Comparison of ENCODE assay signal across 7 mouse cellular contexts in genomic region chr8:11477811-11478761, GRCm38 (mm10). TPM values are rescaled to one million over a fixed set of nuclear protein-coding genes. Genes with fewer than 3 reads are reported as not detected.
DNase-seq lines count a peak whose midpoint lies in the region; ATAC-seq and TF ChIP-seq lines count a peak whose summit lies in the region.

TSS of gene Rab20 (minus strand) at chr8:11478710.

- no peak for TF ChIP-seq POLR2A in ES-Bruce4 (IDR thresholded peaks at IDR 0.05; ENCODE audit: insufficient read depth, low read length)

- H3K4me1 ChIP-seq in ES-Bruce4 (ENCODE audit: control insufficient read depth, insufficient read depth, low read length), result peaks cover 2% of the 10 kb centered on the region
- H3K4me1 ChIP-seq in forebrain, embryonic 14.5 days (ENCODE audit: control insufficient read depth, insufficient read depth, low read length), result peaks cover 9% of the 10 kb centered on the region; the same call in 1 of the 2 replicates

- H3K36me3 ChIP-seq in ES-Bruce4 (ENCODE audit: control insufficient read depth, insufficient read depth, low read length, poor library complexity, severe bottlenecking), result no peaks in the 10 kb centered on the region
- H3K36me3 ChIP-seq in forebrain, embryonic 14.5 days (ENCODE audit: control insufficient read depth, insufficient read depth, low read length), result no peaks in the 10 kb centered on the region
- no peaks in the 10 kb centered on the region for H3K36me3 ChIP-seq in splenic B cell, adult 2 months (ENCODE audit: control insufficient read depth, insufficient read depth, low read length, poor library complexity, severe bottlenecking)

- peak within 1 kb of the TSS; percentile 97 for H3K4me2 ChIP-seq in forebrain, embryonic 14.5 days (ENCODE audit: low read length)

- peak; percentile 66 for DNase-seq in adipocyte (ENCODE audit: low spot score)
- DNase-seq in forebrain, embryonic 14.5 days (ENCODE audit: low spot score), result peak; percentile 56
- peak; percentile 83 for DNase-seq in heart, postnatal 4 days
- peak; percentile 34 to 68 for DNase-seq in layer of hippocampus, postnatal 10 days (ENCODE audit: low spot score in 2 of 2)
- DNase-seq in splenic B cell, adult 2 months (ENCODE audit: low read depth, low spot score), result peak; percentile 63

- no peak for TF ChIP-seq CTCF in ES-Bruce4 (IDR thresholded peaks at IDR 0.05; ENCODE audit: low read depth, low read length)

- no peaks in the 10 kb centered on the region for H3K9me3 ChIP-seq in ES-Bruce4 (replicated peaks; ENCODE audit: control insufficient read depth, insufficient read depth, low read length, poor library complexity, severe bottlenecking)
- no peaks in the 10 kb centered on the region for H3K9me3 ChIP-seq in forebrain, embryonic 14.5 days (replicated peaks; ENCODE audit: control insufficient read depth, low read length)

- peak within 1 kb of the TSS; percentile 62 for H3K4me3 ChIP-seq in ES-Bruce4 (ENCODE audit: low read depth, low read length)
- H3K4me3 ChIP-seq in forebrain, embryonic 14.5 days (ENCODE audit: low read depth, low read length), result peak within 1 kb of the TSS; percentile 44

- H3K27ac ChIP-seq in ES-Bruce4 (ENCODE audit: insufficient read depth, low read length), result no peak within 1 kb of the TSS
- no peak within 1 kb of the TSS for H3K27ac ChIP-seq in forebrain, embryonic 14.5 days (ENCODE audit: low read depth, low read length)

- under 1% methylated on average over 61 of the region's 69 CpGs for WGBS in forebrain, embryonic 14.5 days

- TF ChIP-seq EP300 in ES-Bruce4 (IDR thresholded peaks at IDR 0.05; ENCODE audit: insufficient read depth, low read depth, low read length), result no peak

- peak; percentile 87 for ATAC-seq in forebrain, embryonic 14.5 days
- 0 out of 2 replicates have a peak, but pooled peaks have one; percentile 37 for ATAC-seq in megakaryocyte-erythroid progenitor cell, adult 5-6 weeks (replicated peaks; ENCODE audit: low FRiP score, low TSS enrichment, poor library complexity, severe bottlenecking)

- peaks cover 7% of the 10 kb centered on the region for H3K27me3 ChIP-seq in ES-Bruce4 (ENCODE audit: control insufficient read depth, insufficient read depth, low read length, poor library complexity, severe bottlenecking)
- peaks cover 66% of the 10 kb centered on the region for H3K27me3 ChIP-seq in forebrain, embryonic 14.5 days (replicated peaks; ENCODE audit: control insufficient read depth, insufficient read depth, low read length)
- H3K27me3 ChIP-seq in splenic B cell, adult 2 months (ENCODE audit: control insufficient read depth, insufficient read depth, low read length, poor library complexity, severe bottlenecking), result no peaks in the 10 kb centered on the region

- H3K9ac ChIP-seq in ES-Bruce4 (ENCODE audit: low read depth, poor library complexity, severe bottlenecking), result peak within 1 kb of the TSS; percentile 23
- H3K9ac ChIP-seq in forebrain, embryonic 14.5 days (ENCODE audit: low read length), result peak within 1 kb of the TSS; percentile 47; the same call in 1 of the 2 replicates

RNA-seq across cellular contexts. Expression of gene Rab20, which starts in this region (rescaled TPM):
- polyA plus RNA-seq in ES-Bruce4 (2011; ENCODE audit: insufficient read depth, insufficient read length, low read depth, missing spikeins), result 1.4 and 1.6 TPM in 2 replicates
- polyA plus RNA-seq in forebrain, embryonic 14.5 days (2014; fragmentation: Nextera tagmentation; extraction: Ambion mirVana), result 0.66 and 1.0 TPM in 2 replicates
- total RNA-seq in heart, postnatal 4 days (2021), result 10 to 100 TPM; 31.3 to 33.6 TPM
- total RNA-seq in layer of hippocampus, postnatal 10 days (2021), result under 1 TPM; 0.71 to 0.94 TPM
- total RNA-seq in megakaryocyte-erythroid progenitor cell, adult 5-6 weeks (2014; fragmentation: Nextera tagmentation), result 0.35 TPM in 1 of 2 replicates, not detected in the other
- total RNA-seq in megakaryocyte-erythroid progenitor cell, adult 5-6 weeks (2017), result not detected in 2 replicates

Comparison
In these comparisons a context has a peak if more than half of its experiments do, and no peak if none do; other contexts are left out.
1. RNA of gene Rab20 (total RNA-seq): 31.3 to 33.6 TPM in heart, postnatal 4 days; 0.71 to 0.94 TPM in layer of hippocampus, postnatal 10 days and 0.35 TPM in megakaryocyte-erythroid progenitor cell, adult 5-6 weeks; every median in the first group is over 10 times any median in the second.
2. Peak in DNase-seq in layer of hippocampus, postnatal 10 days; RNA of the gene not detected or under 1 TPM.
3. Peak in ATAC-seq in megakaryocyte-erythroid progenitor cell, adult 5-6 weeks; RNA of the gene not detected or under 1 TPM.
4. Peak in every context shown above with its lines, with median percentiles within 50 percentile points of each other: DNase-seq.